Mouse (Mus musculus): ENCODE measurements around the gene Atrnl1.

Atrnl1 gene

DNA sequence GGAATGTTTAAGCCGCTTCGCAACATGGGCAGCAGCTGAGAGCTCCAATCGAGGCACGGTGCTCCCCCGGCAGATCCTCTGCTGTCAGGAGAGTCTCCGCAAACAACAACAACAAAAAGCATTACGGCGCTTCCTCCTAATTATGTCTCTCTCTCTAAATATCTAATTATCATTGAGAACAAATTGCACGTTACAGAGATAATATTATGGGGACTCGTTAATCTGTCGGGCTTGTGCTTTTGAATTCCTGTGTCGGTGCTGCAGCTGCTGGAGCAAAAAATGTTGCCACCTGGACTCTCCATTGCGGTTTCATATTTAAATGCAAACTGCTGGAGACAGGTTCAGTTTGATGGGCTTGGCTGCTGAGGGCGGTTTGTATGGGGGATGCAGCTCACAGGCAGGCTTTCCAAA, 466.1 kb downstream of the Atrnl1 start:
- no peak for DNase-seq (ENCODE audit: low spot score)

DNA sequence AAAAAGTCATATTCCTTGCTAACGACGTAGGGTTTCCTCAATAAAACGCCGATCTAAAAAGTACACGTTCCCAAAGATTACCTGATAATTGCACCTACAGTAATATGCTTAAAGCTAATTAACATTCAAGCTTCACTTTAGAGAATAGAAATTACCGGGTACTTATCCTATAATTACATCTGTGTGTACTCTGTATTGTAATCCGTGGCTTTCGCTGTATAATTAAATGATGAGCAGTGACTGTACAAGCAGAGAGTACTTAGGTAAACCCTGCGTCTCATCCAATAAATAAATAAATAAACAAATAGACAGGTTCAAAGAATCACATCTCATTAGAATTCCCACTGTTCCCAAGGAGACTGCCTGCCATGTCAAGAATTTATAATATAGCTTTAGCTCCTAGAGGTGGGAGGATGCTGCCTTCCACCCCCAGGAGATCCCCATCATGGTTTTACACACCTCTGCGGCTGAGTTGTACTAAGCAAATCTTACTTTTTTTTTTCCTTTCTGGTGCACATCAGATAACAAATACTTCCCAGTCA, 466.8 kb downstream of the Atrnl1 start:
- DNase-seq (ENCODE audit: low spot score): no peak

DNA sequence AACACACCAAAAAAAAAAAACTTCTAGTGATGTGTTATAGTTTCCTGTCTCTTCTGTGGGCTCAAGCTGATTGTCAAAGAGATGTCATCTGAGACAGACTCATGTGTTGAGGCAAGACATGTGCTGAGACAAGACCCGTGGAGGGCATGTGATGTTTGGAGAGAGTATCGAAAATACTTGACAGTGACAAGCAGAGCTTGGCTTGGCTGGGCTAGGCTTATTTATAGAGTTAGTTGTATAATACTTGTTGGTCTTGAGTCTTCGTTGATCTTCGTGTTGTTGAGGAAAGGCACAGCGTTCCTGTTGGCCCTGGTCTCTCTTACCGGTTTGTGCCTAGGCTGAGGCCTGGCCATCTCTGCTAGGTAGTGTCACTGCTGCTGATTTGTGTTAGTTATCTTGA, 469.3 kb downstream of the Atrnl1 start:
- DNase-seq (ENCODE audit: low spot score): no peak

DNA sequence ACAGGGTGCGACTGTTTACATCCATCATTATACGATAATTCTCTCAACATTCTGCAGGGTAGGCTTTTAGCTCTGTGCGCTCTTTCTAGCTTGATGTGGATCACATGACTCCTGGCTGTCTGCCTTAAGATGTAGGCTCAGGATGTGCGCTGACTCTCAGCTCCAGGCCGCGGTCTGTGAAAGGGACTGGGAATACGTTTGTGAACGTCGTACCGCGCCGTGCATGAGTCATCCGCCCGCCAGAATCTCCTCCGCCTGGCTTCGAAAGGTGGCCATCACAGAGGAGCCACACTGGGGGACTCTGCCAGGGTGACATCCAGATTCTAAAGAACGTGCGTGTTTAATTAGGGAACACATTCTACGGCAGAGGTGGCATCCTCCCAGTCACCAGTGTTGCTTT, 471.9 kb downstream of the Atrnl1 start:
- DNase-seq (ENCODE audit: low spot score): no peak

DNA sequence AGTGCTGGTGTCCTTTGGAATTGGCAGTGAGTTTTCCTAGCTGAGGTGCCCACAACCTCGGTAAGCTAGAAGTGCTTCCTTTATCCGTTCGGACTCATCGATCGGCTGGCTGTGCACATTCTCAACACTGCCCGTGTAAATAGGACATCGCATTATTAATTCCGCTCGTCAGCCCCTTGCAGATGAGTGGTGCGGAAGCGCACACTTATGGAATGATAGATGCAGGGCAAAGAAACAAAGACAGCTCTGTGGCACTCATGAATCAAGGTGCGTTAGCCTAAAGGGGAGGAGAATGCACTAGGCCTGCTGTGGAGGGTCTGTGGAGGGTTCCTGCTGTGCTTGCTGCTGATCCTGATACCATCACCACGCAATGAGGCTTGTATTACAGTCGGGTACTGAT, 474.0 kb downstream of the Atrnl1 start:
- DNase-seq (ENCODE audit: low spot score): no peak

DNA sequence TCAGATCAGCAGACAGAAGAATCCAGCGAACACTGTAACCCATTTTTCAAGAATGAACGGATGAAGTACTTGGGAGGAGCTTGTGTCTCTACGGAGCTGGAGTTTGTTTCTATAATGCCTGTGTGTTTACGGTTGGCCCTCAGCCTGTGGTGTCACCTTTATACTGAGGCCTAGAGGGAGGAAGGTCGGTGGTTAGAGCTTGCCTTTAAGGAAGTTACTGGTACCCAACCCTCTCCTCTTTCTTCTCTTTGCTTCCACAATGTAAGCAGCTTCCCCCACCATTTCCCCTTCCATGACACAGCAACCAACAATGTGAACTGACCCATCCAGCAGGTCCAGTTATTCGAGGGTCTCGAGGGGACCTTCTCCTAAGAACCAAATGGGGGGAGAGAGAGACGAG, 475.9 kb downstream of the Atrnl1 start:
- no peak for DNase-seq (ENCODE audit: low spot score)

DNA sequence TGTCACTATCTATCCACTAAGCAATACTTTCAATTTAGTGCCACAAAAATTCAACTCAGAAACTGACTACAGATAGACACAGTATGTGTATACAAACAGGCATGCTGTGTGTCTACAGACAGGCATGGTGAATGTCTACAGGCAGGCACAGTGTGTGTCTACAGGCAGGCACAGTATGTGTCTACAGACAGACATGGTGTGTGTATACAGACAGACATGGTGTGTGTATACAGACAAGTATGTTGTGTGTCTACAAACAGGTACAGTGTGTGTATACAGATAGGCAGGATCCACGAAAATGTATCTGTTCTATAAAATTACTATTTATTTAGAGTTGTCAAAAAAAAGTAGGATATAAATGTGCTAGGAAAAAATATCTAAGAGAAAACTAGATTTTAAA, 477.1 kb downstream of the Atrnl1 start:
- no peak for DNase-seq (ENCODE audit: low spot score)

DNA sequence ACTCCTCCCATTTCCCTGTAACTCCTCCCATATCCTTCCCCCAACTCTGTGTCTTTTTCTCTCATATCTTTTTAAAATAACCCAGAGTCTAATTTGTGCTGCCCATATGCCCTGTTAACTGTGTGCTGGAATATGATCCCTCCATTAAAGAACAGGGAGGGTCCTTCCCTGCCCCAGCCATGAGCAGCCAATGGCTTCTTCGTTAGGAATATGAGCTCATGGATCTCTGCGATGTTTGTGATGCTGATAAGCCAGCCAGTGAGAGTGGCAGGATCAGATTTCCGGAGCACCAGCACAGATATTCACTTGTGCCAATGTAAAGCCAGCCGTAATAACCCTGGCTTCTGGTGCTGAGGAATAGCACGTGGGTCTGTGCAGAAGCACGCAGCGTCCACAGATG, 477.6 kb downstream of the Atrnl1 start:
- no peak for DNase-seq (ENCODE audit: low spot score)

DNA sequence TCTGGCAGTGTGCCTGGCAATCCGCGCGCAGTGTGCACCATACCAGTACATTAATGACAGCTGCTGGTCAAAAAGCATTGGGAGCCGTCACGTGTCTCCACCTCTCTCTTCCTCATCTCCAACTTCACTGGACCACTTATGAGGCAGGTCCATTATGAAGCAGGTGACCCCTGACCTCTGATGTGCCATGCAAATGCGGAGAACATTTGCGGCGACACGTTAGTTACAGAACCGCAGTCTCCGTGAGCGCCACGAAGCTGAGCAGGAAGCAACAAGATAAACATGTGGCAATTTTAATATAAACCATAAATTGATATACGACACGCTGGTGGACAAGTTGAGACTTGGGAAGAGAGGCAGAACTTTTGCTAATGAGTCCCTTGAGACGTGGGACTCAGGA, 481.1 kb downstream of the Atrnl1 start:
- no peak for DNase-seq (ENCODE audit: low spot score)

DNA sequence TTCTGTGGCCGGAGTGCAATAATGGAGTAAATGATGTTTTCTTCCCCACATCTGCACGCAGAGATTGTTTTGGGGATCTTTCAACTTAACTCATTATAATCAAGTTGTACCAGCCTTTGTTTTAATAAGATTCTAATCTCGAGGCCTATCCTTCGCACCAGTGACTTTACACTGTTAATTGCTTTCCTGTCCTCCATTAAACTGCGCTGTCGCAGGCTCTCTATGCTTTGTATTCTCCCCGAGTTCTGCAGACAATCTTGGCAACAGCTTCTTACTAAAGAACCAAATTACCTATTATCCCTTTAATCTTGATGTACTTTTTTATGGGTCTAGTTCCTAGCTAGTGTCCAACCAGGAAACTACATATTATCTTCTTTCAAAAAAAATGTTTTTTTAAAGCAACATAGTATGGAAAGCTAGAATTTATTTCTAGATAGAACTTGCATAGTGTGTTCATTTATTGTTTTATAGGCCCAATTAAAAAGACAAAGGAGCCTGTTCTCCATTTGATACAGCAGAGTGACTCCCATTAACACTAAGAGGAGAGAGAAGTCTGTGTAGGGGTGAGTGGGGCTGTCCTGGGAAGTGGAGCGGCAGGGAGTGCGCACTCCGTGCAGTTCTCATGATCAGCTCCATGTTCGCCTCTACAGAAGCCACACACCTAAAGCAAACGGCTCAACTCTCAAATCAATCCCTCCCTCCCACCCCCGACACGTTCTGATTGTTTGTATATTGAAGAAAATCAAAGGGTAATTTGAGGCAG, 484.1 kb downstream of the Atrnl1 start:
- DNase-seq (ENCODE audit: low spot score): no peak

DNA sequence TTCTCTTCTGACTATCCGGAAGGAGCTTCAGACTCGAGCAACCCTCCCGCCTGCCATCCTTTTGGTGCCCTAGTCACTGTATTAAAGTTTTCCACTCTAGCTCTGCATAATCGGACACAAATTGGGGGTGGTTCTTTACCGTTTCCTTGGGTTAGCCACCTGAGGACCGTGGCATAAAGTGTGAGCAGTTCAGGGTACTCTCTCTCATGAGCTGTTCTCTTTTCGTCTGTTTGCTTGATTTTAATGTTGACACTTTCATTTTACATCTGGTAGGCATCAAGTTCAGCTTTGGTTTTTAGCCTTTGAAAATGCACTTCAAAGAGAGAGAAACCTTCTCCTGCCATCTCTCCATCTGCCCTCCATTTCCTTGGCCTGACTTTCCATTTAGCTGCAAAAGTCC, 484.9 kb downstream of the Atrnl1 start:
- no peak for DNase-seq (ENCODE audit: low spot score)

DNA sequence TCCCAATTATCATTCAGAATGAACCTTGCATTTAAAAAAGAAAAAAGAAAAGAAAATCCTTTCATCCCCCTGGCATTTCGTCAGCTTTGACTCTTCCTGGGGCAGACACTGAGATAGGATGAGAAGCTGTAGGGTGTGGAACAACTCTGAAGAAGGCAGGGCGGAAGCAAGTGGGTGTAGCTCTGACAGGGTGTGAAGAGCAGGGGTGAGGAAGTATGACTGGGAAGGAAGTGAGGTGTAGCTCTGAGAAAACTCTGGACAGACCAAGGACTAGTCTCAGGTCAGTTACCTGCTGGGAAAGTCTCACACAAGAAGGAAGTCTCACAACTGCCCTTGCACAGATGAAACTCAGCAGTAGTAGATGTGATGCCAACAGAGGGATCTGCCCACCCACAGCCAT, 486.4 kb downstream of the Atrnl1 start:
- no peak for DNase-seq (ENCODE audit: low spot score)

DNA sequence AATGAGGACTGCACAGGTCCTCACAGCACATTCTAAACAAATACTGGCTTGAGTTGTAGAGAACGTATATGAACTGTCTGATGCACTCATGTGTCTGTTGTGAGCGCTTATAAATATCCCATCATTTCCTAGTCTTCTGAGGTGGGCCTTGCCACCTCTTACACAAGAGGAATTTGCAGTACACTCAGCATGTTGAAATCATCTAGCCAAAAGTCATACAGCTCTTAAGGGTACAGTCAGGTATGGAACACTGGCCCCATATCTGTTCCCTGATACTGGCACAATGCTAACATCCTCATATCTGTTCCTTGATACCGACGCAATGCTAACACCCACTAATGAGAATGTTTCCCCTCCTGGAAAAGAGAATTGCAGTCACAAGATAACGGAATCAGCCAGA, 488.7 kb downstream of the Atrnl1 start:
- DNase-seq (ENCODE audit: low spot score): no peak

DNA sequence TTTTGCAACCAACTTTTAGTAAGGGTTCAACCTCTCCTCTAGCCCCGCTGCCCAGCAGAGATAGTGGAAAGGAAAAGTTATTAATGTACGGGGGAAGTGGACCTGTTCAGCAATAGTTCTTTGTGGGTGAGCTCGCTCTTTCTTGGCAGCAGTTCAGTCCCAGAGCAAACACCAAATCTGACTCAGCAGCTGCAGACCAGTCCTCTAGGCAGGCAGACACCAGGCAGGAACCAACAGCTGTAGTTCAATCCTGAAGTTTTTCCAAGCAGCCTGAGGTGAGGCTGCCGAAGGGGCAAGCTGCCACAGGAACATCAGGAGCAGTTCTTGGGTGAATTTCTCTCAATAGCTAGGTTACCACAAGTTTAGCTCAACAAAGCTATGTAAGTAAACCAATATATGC, 489.5 kb downstream of the Atrnl1 start:
- DNase-seq (ENCODE audit: low spot score): no peak

DNA sequence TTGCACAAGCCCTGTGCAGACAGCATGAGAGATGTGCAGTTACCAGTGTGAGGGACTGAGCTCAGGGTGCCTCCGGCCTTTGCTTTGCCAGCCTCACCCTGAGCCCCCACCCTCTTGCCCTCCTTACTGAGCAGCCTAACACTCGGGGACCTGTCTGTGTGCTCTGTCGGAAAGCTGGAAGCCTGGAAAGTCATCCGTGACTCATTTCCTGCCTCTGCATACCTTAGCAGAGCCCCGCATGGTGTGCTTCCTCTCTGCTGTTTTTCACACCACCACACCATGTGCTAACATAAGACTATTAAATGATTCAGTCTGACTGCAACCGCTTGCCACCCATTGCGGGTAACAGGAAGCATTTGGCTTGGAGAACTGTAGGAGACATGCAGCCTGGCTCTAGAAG, 493.7 kb downstream of the Atrnl1 start:
- DNase-seq (ENCODE audit: low spot score): no peak

DNA sequence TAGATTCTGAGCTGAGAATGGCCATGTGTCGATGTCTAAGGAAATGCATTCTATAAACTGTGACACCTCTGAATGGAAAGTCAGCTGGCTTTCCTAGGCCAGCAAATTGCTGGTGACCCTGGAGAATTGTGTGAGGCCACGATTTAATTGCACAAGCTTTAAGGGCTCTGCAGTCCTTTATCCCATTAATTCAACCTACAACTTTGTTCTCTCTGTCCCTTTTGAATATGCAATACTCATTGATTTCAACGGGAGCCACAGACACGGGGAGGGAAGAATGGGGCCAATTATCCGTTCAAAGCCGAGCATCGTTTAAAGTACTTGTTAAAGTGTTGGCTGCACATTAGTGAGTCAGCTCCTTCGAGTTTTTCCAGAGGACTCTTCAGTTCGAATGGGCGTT, 496.8 kb downstream of the Atrnl1 start:
- DNase-seq (ENCODE audit: low spot score): no peak

DNA sequence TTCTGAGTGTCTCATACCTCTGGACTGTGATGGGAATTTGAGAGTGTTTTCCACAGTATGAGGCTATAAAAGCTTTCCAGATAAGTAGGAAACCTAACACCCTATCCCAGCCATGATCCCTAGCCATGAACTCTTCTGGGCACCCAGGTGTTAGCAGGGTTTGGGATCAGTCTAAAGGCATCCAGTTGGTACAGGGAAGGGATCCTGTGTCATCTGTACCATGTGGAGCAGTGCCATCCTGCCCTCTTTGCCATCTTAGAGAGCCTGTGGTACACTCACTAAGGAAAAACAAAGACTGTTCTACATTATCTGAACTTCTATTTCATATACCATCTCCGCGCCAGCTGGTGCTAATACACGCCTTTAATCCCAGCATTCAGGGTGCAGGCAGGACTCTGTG, 499.7 kb downstream of the Atrnl1 start:
- DNase-seq (ENCODE audit: low spot score): no peak

DNA sequence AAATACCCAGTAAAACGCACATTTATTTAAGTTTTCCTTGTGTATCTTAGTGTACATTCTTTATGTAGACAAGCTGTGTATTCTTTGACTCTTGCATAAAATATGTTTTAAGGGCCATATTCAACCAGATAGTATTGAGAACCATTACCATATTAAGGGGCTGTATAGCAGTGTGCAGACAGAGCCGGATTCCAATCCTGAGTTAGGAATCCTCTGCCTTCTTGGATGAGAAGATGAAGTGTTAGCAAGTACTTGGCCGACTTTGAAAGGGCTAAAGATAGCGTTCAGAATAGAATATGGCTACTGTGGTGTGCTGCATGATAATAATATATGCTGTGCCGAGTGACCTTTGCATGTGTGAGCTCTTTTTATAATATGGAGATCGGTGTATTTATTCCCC, 500.5 kb downstream of the Atrnl1 start:
- DNase-seq (ENCODE audit: low spot score): no peak

DNA sequence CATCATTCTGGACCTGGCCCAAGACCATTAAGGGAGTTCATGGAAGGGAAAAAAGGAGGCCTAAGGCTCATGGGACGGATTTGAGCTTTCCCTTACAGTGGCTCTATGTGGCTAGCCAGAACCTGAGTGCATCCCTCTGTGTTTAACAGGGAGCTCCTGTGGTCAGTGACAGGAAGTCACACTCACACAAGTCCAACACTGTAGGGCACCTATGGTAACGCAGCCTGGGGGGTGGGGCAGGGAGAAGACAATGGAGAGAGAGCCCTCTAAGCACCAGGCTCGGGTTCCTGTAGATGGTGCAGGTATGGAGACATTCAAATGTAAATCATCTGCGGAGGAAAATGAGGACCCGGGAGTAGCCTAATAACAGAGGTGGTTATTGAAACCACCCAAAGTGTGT, 501.3 kb downstream of the Atrnl1 start:
- no peak for DNase-seq (ENCODE audit: low spot score)

DNA sequence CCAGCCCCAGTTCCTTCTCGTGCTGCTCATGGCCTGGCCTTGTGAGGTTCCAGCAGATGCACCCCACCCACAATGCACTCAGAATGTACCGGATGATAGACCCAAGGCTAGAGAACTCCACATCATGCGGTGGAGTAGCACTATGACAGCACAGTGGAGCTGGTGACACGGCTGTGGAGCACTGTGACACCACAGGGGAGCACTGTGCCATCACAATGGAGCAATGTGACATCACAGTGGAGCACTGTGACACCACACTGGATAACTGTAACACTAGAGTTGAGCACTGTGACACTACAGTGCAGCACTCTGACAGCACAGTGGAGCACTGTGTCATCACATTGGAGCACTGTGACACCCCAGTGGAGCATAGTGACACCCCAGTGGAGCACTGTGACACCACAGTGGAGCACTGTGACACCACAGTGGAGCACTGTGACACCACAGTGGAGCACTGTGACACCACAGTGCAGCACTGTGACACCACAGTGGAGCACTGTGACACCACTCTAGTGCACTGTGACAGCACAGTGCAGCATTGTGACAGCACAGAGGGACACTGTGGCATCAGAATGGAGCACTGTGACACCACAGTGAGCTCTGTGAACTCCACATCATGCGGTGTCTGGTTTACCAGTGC, 502.4 kb downstream of the Atrnl1 start:
- no peak for DNase-seq (ENCODE audit: low spot score)

DNA sequence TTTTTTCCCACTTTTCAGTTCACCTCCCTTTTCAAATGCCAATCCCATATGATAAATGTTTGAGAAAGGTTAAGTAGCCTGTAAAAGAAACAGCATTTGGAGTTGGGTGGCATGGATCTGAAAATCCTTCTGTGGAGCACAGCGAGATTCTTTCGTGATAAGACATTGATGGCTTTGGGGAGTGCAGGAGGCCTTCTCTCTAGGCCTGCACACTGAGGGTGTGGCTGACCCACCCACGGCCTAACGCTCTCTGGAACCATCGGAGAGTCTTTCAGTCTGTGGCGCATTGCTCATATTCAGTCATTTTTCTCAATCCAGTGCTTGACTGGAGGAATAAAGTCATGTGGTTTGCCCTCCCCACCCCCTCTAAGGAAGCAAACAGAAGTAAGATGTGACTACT, 506.8 kb downstream of the Atrnl1 start:
- DNase-seq (ENCODE audit: low spot score): no peak

DNA sequence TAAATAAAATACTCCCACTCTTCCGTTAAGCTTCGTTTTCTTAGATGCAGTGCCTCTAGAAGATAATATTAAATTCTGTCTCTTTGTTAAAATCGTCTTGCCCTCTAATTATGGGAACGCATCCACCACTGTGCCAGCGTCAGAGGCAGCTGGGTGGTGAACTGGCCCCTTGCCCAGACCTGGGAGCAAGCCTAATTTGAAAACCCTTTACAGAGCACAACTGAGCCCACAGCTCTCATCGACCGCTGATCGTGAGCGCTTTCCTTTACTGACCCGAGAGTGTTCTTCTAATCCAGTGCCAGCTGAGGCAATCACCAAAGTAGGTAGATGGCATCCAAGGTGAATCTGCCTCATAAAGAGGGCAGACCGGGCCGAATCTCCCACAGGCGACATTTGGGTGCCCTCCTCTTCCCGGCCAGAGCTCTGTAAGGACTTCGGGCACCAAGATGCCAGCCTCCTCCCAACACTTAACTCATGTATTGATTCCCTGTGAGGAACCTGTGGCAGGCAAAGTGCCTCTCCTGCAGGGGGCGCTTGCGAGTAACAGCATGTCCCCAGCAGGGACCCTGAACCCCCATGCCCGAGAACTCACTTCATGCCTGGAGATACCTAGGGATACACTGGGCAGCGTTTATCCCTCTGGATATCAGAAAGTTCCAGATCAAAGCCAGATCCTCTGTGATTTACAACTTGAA, 507.5 kb downstream of the Atrnl1 start:
- DNase-seq (ENCODE audit: low spot score): no peak

DNA sequence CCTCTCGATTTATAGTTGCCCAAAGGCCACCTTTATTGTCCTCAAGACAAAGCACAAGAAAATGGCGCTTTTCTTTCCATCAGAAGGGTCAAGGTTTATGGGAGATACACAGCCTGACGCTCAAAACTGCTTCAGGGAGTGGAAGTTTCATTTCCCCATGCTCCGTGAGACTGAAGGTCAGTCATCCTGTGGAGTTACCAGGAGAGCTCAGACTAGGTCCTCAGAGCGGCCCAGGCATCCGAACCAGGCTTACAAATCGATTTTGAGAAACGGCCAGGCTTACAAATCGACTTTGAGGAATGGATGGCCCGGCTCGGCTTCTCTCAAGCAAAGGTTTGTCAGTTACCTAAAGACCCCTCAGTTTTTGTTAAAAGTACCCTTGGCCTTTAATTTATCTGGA, 508.0 kb downstream of the Atrnl1 start:
- DNase-seq (ENCODE audit: low spot score): no peak
